Mouse (Mus musculus) heart, embryonic 11.5 days (tissue): Measurements from ENCODE around the gene Apc2. TPM values are rescaled to one million over a fixed set of nuclear protein-coding genes. Genes with fewer than 3 reads are reported as not detected.

Source experiments
- ATAC-seq: fragments of 200-750 bp; cut with Nextera tagmentation; replicated peaks from 2 replicates; pipeline ENCODE4 v1.8.0; 2017; ENCODE audit warnings: moderate library complexity; ENCODE audit not compliant: insufficient number of reproducible peaks, low FRiP score, low TSS enrichment
- H3K27ac ChIP-seq: fragments of 300-500 bp; sonication (generic); 2 replicates; pipeline ENCODE4 v1.5.1; 2014; ENCODE audit warnings: mild to moderate bottlenecking, low read depth, low read length
- H3K27me3 ChIP-seq: fragments of 300-500 bp; sonication (generic); 2 replicates; pipeline ENCODE4 v1.6.1; 2014; ENCODE audit warnings: mild to moderate bottlenecking, low read length, mixed read lengths; ENCODE audit not compliant: control insufficient read depth, insufficient read depth
- H3K36me3 ChIP-seq: fragments of 300-500 bp; sonication (generic); 2 replicates; pipeline ENCODE4 v1.6.1; 2014; ENCODE audit warnings: mild to moderate bottlenecking, low read length, moderate library complexity, mixed read lengths; ENCODE audit not compliant: control insufficient read depth, insufficient read depth
- H3K4me1 ChIP-seq: fragments of 300-500 bp; sonication (generic); 2 replicates; pipeline ENCODE4 v1.6.1; 2014; ENCODE audit warnings: low read length; ENCODE audit not compliant: control insufficient read depth, insufficient read depth
- H3K4me2 ChIP-seq: fragments of 300-500 bp; sonication (generic); 2 replicates; pipeline ENCODE4 v1.6.1; 2014; ENCODE audit warnings: mild to moderate bottlenecking, moderate library complexity
- H3K4me3 ChIP-seq: fragments of 300-500 bp; sonication (generic); 2 replicates; pipeline ENCODE4 v1.5.1; 2014; ENCODE audit warnings: low read depth, low read length
- H3K9ac ChIP-seq: fragments of 300-500 bp; sonication (generic); 2 replicates; pipeline ENCODE4 v1.6.1; 2014; ENCODE audit warnings: mild to moderate bottlenecking, low read depth, low read length, moderate library complexity
- H3K9me3 ChIP-seq: fragments of 300-500 bp; sonication (generic); replicated peaks from 2 replicates; pipeline ENCODE4 v1.6.1; 2016; ENCODE audit warnings: low read length; ENCODE audit not compliant: control insufficient read depth
- WGBS: fragments of 180-500 bp; shearing (Covaris S2); extraction: QIAGEN DNeasy Blood & Tissue Kit; methylation state at CpG from one replicate; pipeline ENCODE4 v1.1.7; 2014; ENCODE audit not compliant: insufficient replicate concordance; 5-methylcytosine and 5-hydroxymethylcytosine counted together
- polyA plus RNA-seq: library from polyadenylated mRNA; unstranded; fragments of >200 nt; fragmentation: Nextera tagmentation; extraction: Ambion mirVana; gene quantifications from 2 replicates; pipeline ENCODE4 v1.2.1, GENCODE M21; 2014

The Apc2 gene
- polyA plus RNA-seq, 1 experiment from 2014 or later: 0.69 TPM

GRCm38 (mm10) chr10:80294788-80295303 is 931 bp upstream of the Apc2 start:
- peaks cover 33% of the 10 kb centered on the region for H3K27me3 ChIP-seq
- H3K9ac ChIP-seq: no peak overlapping the region
- 43% methylated on average over 7 of the region's 7 CpGs for WGBS
- no peak overlapping the region for H3K4me2 ChIP-seq
- 0 out of 2 replicates have a peak, but pooled peaks cover 8% of the 10 kb centered on the region for H3K4me1 ChIP-seq
- no peak overlapping the region for H3K27ac ChIP-seq
- peak overlapping the region; percentile 2; the same call in 1 of the 2 replicates for H3K4me3 ChIP-seq
- H3K36me3 ChIP-seq: peaks cover 12% of the 10 kb centered on the region
- no peak for ATAC-seq
- H3K9me3 ChIP-seq: no peaks in the 10 kb centered on the region

GRCm38 (mm10) chr10:80296824-80297223 is 1.0 kb downstream of the Apc2 start:
- Histone ChIP-seq H3K36me3 (peaks cover 12% of the 10 kb centered on the region), H3K27me3 (peaks cover 53% of the 10 kb centered on the region), H3K27ac (no peak overlapping the region), H3K9me3 (no peaks in the 10 kb centered on the region), H3K4me3 (no peak overlapping the region), H3K4me2 (0 out of 2 replicates have a peak overlapping the region, but pooled peaks have one; percentile 79), H3K9ac (no peak overlapping the region), H3K4me1 (0 out of 2 replicates have a peak, but pooled peaks cover 6% of the 10 kb centered on the region)
- no peak for ATAC-seq
- WGBS: 77% methylated on average over 5 of the region's 5 CpGs

GRCm38 (mm10) chr10:80297526-80298133 is 1.9 kb downstream of the Apc2 start:
- ATAC-seq: no peak
- Histone ChIP-seq H3K4me3 (no peak overlapping the region), H3K36me3 (peaks cover 12% of the 10 kb centered on the region), H3K9ac (no peak overlapping the region), H3K27me3 (peaks cover 58% of the 10 kb centered on the region), H3K4me1 (peaks cover 10% of the 10 kb centered on the region; the same call in 1 of the 2 replicates), H3K4me2 (no peak overlapping the region), H3K9me3 (no peaks in the 10 kb centered on the region), H3K27ac (no peak overlapping the region)
- WGBS: 59% methylated on average over 8 of the region's 8 CpGs

DNA sequence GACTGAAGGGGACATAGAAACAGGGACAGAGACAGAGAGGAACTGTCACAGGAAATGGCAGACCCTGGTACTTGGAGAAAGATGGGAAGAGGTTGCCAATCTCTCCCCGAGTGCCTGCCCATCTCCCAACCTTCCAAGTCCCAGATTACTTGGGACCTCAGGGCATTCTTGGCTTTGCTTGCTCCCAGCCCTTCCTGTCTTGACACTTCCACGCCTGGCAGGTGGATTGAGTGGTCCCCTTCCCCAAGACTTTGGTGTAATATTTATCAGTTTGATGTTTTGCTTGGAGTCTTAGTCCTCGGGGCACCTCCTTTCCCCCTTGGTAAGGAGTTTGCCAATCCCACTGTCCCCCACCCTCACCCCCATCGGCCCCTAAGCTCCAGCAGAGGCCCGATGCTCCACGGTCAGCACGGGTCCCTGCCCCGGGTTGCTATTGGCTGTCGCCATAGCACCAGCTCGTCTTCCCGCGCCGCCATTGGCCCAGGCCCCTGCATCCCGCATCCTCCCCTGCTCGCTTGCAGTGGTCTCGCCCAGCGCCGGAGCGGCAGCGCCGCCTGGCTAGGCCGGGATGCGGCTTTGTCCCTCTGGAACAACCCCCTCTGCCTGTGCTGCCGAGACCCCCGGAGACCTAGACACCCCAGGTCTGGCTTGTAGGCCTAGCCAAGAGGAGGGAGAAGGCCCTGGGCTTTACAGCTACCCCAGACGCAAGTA is 2.9 kb downstream of the Apc2 start:
- H3K27me3 ChIP-seq: peaks cover 58% of the 10 kb centered on the region
- H3K9me3 ChIP-seq: no peaks in the 10 kb centered on the region
- WGBS: 7% methylated on average over 26 of the region's 26 CpGs
- H3K4me2 ChIP-seq: peak overlapping the region; percentile 22; the same call in 1 of the 2 replicates
- ATAC-seq: no peak
- no peak overlapping the region for H3K27ac ChIP-seq
- no peak overlapping the region for H3K9ac ChIP-seq
- 0 out of 2 replicates have a peak overlapping the region, but pooled peaks have one; percentile 6 for H3K4me3 ChIP-seq
- peaks cover 12% of the 10 kb centered on the region for H3K36me3 ChIP-seq
- H3K4me1 ChIP-seq: peaks cover 9% of the 10 kb centered on the region; the same call in 1 of the 2 replicates

GRCm38 (mm10) chr10:80299301-80299700 is 3.5 kb downstream of the Apc2 start:
- H3K27me3 ChIP-seq: peaks cover 59% of the 10 kb centered on the region
- H3K27ac ChIP-seq: no peak overlapping the region
- peaks cover 9% of the 10 kb centered on the region; the same call in 1 of the 2 replicates for H3K4me1 ChIP-seq
- H3K9ac ChIP-seq: no peak overlapping the region
- H3K36me3 ChIP-seq: peaks cover 7% of the 10 kb centered on the region
- peak overlapping the region; percentile 22; the same call in 1 of the 2 replicates for H3K4me2 ChIP-seq
- no peak overlapping the region for H3K4me3 ChIP-seq
- 12% methylated on average over 15 of the region's 15 CpGs for WGBS
- no peaks in the 10 kb centered on the region for H3K9me3 ChIP-seq
- ATAC-seq: no peak

DNA sequence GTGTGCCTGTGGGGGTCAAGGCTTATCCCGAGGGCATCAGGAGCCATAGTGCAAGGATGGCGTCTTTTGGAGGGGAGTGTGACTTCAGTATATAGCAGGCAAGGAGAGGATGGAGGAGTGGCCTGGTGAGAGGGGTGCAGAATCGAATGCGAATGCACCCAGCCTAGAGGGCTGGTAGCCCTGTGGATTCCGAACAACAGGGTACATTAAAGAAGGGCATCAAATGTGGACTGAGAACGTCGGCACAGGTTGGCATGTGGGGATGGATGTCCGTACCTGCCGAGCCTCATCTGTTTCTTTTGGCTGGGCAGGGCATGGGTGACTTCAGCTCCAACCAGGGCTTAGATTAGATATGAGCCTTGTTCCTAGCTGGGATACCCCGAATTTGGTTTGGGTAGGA is 4.0 kb downstream of the Apc2 start:
- ATAC-seq: no peak
- H3K4me2 ChIP-seq: no peak overlapping the region

GRCm38 (mm10) chr10:80300672-80301181 is 5.0 kb downstream of the Apc2 start:
- no peak for ATAC-seq
- H3K4me1 ChIP-seq: peaks cover 6% of the 10 kb centered on the region; the same call in 1 of the 2 replicates
- H3K9me3 ChIP-seq: no peaks in the 10 kb centered on the region
- H3K36me3 ChIP-seq: no peaks in the 10 kb centered on the region
- H3K9ac ChIP-seq: no peak overlapping the region
- WGBS: 26% methylated on average over 11 of the region's 11 CpGs
- H3K4me3 ChIP-seq: no peak overlapping the region
- peaks cover 73% of the 10 kb centered on the region for H3K27me3 ChIP-seq
- H3K4me2 ChIP-seq: no peak overlapping the region
- H3K27ac ChIP-seq: no peak overlapping the region

More for the DNA sequence above, 4.0 kb downstream of the Apc2 start:
- Histone ChIP-seq H3K9ac (no peak overlapping the region), H3K27ac (no peak overlapping the region), H3K4me3 (no peak overlapping the region), H3K27me3 (peaks cover 64% of the 10 kb centered on the region), H3K9me3 (no peaks in the 10 kb centered on the region), H3K36me3 (peaks cover 2% of the 10 kb centered on the region; the same call in 1 of the 2 replicates), H3K4me1 (peaks cover 9% of the 10 kb centered on the region; the same call in 1 of the 2 replicates)
- WGBS: 51% methylated on average over 10 of the region's 10 CpGs

DNA sequence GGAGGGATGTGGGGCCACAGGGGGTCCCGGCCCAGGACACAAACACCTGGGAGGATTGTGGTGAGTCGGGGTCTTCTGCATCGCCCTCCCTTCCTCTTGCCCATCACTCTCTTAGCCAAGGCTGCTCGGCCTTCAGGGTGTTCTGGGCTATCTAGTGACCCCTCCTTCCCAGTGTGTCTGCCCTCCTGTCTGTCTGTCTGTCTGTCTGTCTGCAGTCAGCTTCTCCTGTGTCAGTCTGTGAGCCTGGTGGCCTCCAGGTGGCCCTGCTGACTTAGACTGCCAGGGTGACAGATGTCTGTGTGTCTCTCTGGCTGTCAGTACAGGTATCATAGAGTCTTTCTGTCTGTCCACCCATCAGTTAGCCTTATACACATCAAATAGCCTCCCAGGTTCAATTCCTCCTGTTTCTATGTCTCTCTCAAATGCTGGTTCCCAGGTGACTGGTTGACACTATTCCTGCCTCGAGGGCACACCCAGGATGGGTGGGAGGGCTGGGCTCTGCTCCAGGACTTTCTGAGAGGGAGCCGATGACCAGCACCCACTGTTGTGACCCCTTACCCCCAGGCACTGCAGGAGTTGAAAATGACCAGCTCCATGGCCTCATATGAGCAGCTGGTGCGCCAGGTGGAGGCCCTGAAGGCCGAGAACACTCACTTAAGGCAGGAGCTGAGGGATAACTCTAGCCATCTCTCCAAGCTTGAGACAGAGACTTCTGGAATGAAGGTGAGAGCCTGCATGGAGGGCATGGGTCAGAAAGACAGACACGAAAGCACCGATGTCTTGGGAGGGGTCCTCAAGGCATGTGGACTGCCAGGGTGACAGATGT is 5.7 kb downstream of the Apc2 start:
- Histone ChIP-seq H3K4me3 (no peak overlapping the region), H3K4me2 (no peak overlapping the region), H3K27me3 (peaks cover 80% of the 10 kb centered on the region), H3K9me3 (no peaks in the 10 kb centered on the region), H3K27ac (no peak overlapping the region), H3K4me1 (peaks cover 6% of the 10 kb centered on the region; the same call in 1 of the 2 replicates), H3K9ac (no peak overlapping the region), H3K36me3 (no peaks in the 10 kb centered on the region)
- WGBS: 69% methylated on average over 10 of the region's 10 CpGs
- no peak for ATAC-seq
